Mouse (Mus musculus) heart, postnatal 10 days (tissue): ENCODE measurements around the gene Trem3. TPM values are rescaled to one million over a fixed set of nuclear protein-coding genes. Genes with fewer than 3 reads are reported as not detected.

Experiments
- total RNA-seq, 2 experiments: library from RNA; stranded (reverse); gene quantifications; 2 replicates each; pipeline ENCODE4 v1.2.3; 2021

The Trem3 gene
- total RNA-seq, 2 experiments from 2014 or later = not detected

Other genes with a start within 250 kb of the Trem3 start
- gene 1700122O11Rik, start 209.5 kb upstream of the Trem3 start, total RNA-seq = not detected
- not detected for gene 1700067P10Rik, start 158.5 kb upstream of the Trem3 start, total RNA-seq
- gene 9830107B12Rik, start 101.5 kb upstream of the Trem3 start, total RNA-seq = not detected
- not detected for gene A530064D06Rik, start 80.5 kb upstream of the Trem3 start, total RNA-seq
- under 1 TPM; 0.12 to 0.15 TPM for gene Trem1, start 15.0 kb upstream of the Trem3 start, total RNA-seq
- gene Treml4, start 16.5 kb downstream of the Trem3 start, total RNA-seq = under 1 TPM; 0.14 to 0.97 TPM
- under 1 TPM; 0.42 to 0.69 TPM for gene Treml2, start 51.7 kb downstream of the Trem3 start, total RNA-seq
- gene B430306N03Rik, start 68.4 kb downstream of the Trem3 start, total RNA-seq = under 1 TPM in 1 of 2 experiments, not detected in 1; 0.15 TPM
- 1 to 10 TPM; 1.3 to 1.6 TPM for gene Trem2, start 98.6 kb downstream of the Trem3 start, total RNA-seq
- gene Treml1, start 112.1 kb downstream of the Trem3 start, total RNA-seq = under 1 TPM in 1 of 2 experiments, not detected in 1; 0.31 TPM
- gene Nfya, start 162.1 kb downstream of the Trem3 start, total RNA-seq = 10 to 100 TPM; 22.0 to 29.9 TPM
- gene Oard1, start 162.2 kb downstream of the Trem3 start, total RNA-seq = 10 to 100 TPM; 11.5 to 16.4 TPM
- 100 to 1,000 TPM; 227 to 228 TPM for gene Apobec2, start 185.2 kb downstream of the Trem3 start, total RNA-seq
- 1 to 10 TPM in 1 of 2 experiments, not detected in 1; 1.0 TPM for gene Tspo2, start 203.7 kb downstream of the Trem3 start, total RNA-seq
- under 1 TPM in 1 of 2 experiments, not detected in 1; 0.72 TPM for gene Unc5cl, start 207.1 kb downstream of the Trem3 start, total RNA-seq